Mouse (Mus musculus) liver, embryonic 11.5 days (tissue): ENCODE results near the gene Cdk19. TPM values are rescaled to one million over a fixed set of nuclear protein-coding genes. Genes with fewer than 3 reads are reported as not detected.
"Not testable (repeated sequence)": the region's sequence is repeated elsewhere in the genome, so short reads cannot be mapped to it uniquely, and the experiment has no call there.

Experiments
- ATAC-seq: fragments of 200-750 bp; cut with Nextera tagmentation; replicated peaks from 2 replicates; pipeline ENCODE4 v1.8.0; 2017; ENCODE audit warnings: moderate number of reproducible peaks, mild to moderate bottlenecking, moderate TSS enrichment, moderate library complexity; ENCODE audit not compliant: low FRiP score
- DNase-seq: peaks from one replicate; pipeline ENCODE4 v3.0.0-alpha.2; 2017; ENCODE audit warnings: low spot score
- H3K27ac ChIP-seq: fragments of 300-500 bp; sonication (generic); 2 replicates; pipeline ENCODE4 v1.5.1; 2014; ENCODE audit warnings: mild to moderate bottlenecking, low read depth, low read length, control low read depth
- H3K27me3 ChIP-seq: fragments of 300-500 bp; sonication (generic); replicated peaks from 2 replicates; pipeline ENCODE4 v1.6.1; 2014; ENCODE audit warnings: low read length, mixed read lengths; ENCODE audit not compliant: control insufficient read depth, insufficient read depth
- H3K36me3 ChIP-seq: fragments of 300-500 bp; sonication (generic); 2 replicates; pipeline ENCODE4 v1.6.1; 2014; ENCODE audit warnings: mild to moderate bottlenecking, low read length, moderate library complexity, mixed read lengths; ENCODE audit not compliant: control insufficient read depth, insufficient read depth
- H3K4me1 ChIP-seq: fragments of 300-500 bp; sonication (generic); replicated peaks from 2 replicates; pipeline ENCODE4 v1.6.1; 2014; ENCODE audit warnings: low read length, mixed read lengths; ENCODE audit not compliant: control insufficient read depth, insufficient read depth
- H3K4me2 ChIP-seq: fragments of 300-500 bp; sonication (generic); 2 replicates; pipeline ENCODE4 v1.6.1; 2014; ENCODE audit warnings: mild to moderate bottlenecking, control low read depth, moderate library complexity
- H3K4me3 ChIP-seq: fragments of 300-500 bp; sonication (generic); 2 replicates; pipeline ENCODE4 v1.5.1; 2014; ENCODE audit warnings: low read depth, low read length, control low read depth
- H3K9ac ChIP-seq: fragments of 300-500 bp; sonication (generic); 2 replicates; pipeline ENCODE4 v1.6.1; 2014; ENCODE audit warnings: low read depth, low read length, control low read depth
- H3K9me3 ChIP-seq: fragments of 300-500 bp; sonication (generic); 2 replicates; pipeline ENCODE4 v1.6.1; 2016; ENCODE audit warnings: low read length, inconsistent platforms, mixed read lengths; ENCODE audit not compliant: control insufficient read depth
- WGBS: fragments of 180-500 bp; shearing (Covaris S2); extraction: QIAGEN DNeasy Blood & Tissue Kit; methylation state at CpG from one replicate; pipeline ENCODE4 v1.1.7; 2014; 5-methylcytosine and 5-hydroxymethylcytosine counted together
- polyA plus RNA-seq: library from polyadenylated mRNA; unstranded; fragments of >200 nt; fragmentation: Nextera tagmentation; extraction: Ambion mirVana; gene quantifications from 2 replicates; pipeline ENCODE4 v1.2.1, GENCODE M21; 2014

Gene Cdk19
- polyA plus RNA-seq, 1 experiment from 2014 or later, result 4.6 TPM

DNA sequence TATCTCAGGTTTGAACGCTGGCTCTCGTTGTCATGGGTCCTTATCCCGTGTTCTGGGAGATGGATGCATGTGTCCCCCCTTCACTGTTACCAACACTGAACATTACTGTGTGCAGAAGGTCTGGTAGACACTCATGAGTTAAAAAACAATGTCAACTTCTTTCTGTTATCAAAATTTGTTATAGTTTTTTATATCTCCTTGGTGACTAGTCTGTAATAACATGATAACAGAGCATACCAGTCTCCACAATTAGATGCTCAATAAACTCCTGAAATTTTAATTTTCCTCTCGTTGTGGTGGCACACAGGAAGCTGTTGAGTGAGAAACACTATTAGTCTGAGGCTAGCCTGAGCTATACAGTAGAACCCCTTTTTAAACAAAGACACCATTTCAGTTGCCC is 159.1 kb downstream of the Cdk19 start:
- peaks cover 8% of the 10 kb centered on the region for H3K4me1 ChIP-seq
- WGBS, result 76% methylated on average over 4 of the region's 4 CpGs
- H3K27me3 ChIP-seq, result no peaks in the 10 kb centered on the region
- no peak for DNase-seq
- no peak overlapping the region for H3K4me2 ChIP-seq
- H3K9me3 ChIP-seq, result no peaks in the 10 kb centered on the region
- ATAC-seq, result no peak
- H3K4me3 ChIP-seq, result no peak overlapping the region
- no peaks in the 10 kb centered on the region for H3K36me3 ChIP-seq
- no peak overlapping the region for H3K9ac ChIP-seq
- no peak overlapping the region for H3K27ac ChIP-seq

GRCm38 (mm10) chr10:40499314-40500252 is 160.2 kb downstream of the Cdk19 start:
- no peak overlapping the region for H3K9ac ChIP-seq
- peak overlapping the region; percentile 39 for H3K4me2 ChIP-seq
- H3K4me1 ChIP-seq, result peaks cover 8% of the 10 kb centered on the region
- H3K36me3 ChIP-seq, result no peaks in the 10 kb centered on the region
- no peak overlapping the region for H3K4me3 ChIP-seq
- H3K27ac ChIP-seq, result peak overlapping the region; percentile 77
- ATAC-seq (peak; percentile 65), DNase-seq (peak; percentile 45)
- no peaks in the 10 kb centered on the region for H3K9me3 ChIP-seq
- 42% methylated on average over 18 of the region's 18 CpGs for WGBS
- H3K27me3 ChIP-seq, result no peaks in the 10 kb centered on the region

- DNase-seq, result no peak
- Histone ChIP-seq H3K27ac (no peak overlapping the region), H3K9me3 (no peaks in the 10 kb centered on the region), H3K36me3 (no peaks in the 10 kb centered on the region), H3K4me3 (no peak overlapping the region), H3K9ac (no peak overlapping the region), H3K27me3 (no peaks in the 10 kb centered on the region), H3K4me2 (no peak overlapping the region), H3K4me1 (peaks cover 8% of the 10 kb centered on the region; the same call in 1 of the 2 replicates)
- WGBS, result 71% methylated on average over 7 of the region's 7 CpGs
- no peak for ATAC-seq
Measured at GRCm38 (mm10) chr10:40500723-40501245, 161.4 kb downstream of the Cdk19 start.

DNA sequence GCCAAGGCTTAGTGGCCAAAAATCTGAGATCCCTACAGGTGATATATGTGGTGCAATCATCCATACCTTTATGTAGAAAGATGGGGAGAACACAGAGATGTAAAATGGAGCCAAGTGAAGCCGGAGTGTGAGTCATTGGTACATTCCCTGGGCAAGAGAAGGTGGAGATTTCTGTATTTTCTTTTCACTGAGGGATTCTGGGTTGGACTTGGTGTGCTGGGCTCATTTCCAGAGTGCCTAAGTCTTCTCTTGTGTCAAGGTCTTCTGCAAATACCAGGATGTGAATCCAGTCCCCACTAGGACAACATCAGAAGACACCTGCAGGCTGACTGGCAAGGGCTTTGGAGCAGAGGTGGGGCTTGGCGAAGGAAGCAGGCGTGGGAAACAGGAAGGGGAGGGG is 163.4 kb downstream of the Cdk19 start:
- no peak overlapping the region for H3K4me3 ChIP-seq
- no peaks in the 10 kb centered on the region for H3K36me3 ChIP-seq
- no peak for ATAC-seq
- H3K9ac ChIP-seq, result no peak overlapping the region
- 54% methylated on average over 3 of the region's 3 CpGs for WGBS
- no peak for DNase-seq
- H3K4me1 ChIP-seq, result peaks cover 5% of the 10 kb centered on the region; the same call in 1 of the 2 replicates
- no peak overlapping the region for H3K27ac ChIP-seq
- H3K9me3 ChIP-seq, result no peaks in the 10 kb centered on the region
- no peaks in the 10 kb centered on the region for H3K27me3 ChIP-seq
- H3K4me2 ChIP-seq, result no peak overlapping the region

DNA sequence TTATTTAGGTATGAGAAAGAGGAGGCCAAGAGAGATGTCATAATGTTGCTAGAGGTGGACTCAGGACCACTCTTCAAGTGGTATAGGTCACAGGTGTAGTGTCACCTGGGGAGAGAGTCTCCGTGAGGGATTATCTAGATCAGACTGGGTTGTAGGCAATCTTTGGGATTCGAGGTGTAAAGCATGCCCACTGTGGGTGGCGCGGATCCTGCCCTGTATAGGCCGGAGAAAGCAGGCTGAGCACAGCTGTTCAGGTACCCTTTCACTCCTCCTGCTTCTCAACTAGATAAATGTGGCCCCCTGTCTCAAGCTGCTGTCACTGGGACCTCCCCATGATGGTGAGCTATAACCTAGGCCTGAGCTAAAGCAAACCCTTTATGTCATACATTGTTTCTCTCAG is 171.0 kb downstream of the Cdk19 start:
- no peak overlapping the region for H3K4me3 ChIP-seq
- H3K27ac ChIP-seq, result no peak overlapping the region
- no peaks in the 10 kb centered on the region for H3K36me3 ChIP-seq
- H3K4me2 ChIP-seq, result no peak overlapping the region
- H3K4me1 ChIP-seq, result no peaks in the 10 kb centered on the region
- H3K27me3 ChIP-seq, result no peaks in the 10 kb centered on the region
- H3K9ac ChIP-seq, result no peak overlapping the region
- DNase-seq, result no peak
- no peaks in the 10 kb centered on the region for H3K9me3 ChIP-seq
- WGBS, result 91% methylated on average over 5 of the region's 5 CpGs
- no peak for ATAC-seq

DNA sequence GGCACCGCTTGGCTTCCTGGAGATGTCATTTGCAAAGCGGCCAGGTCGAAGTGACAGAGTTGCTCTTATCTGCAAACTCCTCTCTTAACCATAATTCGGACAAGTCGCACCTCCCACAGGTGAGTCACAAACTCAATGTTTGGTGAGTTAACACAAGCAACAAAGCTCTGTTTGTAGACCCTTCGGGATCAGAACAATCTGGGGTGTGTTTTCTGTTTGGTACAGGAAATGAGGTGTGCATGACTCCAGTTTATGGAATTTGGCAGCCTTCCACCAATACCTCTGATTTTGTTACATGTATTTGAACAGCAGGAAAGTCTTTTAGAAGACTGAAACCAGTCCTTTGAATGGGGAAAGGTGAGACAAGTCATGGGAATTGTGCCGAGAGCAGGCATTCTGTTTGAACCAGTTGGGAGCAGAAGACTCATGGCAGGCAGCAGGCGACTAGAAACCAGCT is 171.9 kb downstream of the Cdk19 start:
- Histone ChIP-seq H3K36me3 (no peaks in the 10 kb centered on the region), H3K27me3 (no peaks in the 10 kb centered on the region), H3K4me3 (no peak overlapping the region), H3K4me1 (no peaks in the 10 kb centered on the region), H3K4me2 (no peak overlapping the region), H3K9ac (no peak overlapping the region), H3K27ac (no peak overlapping the region), H3K9me3 (no peaks in the 10 kb centered on the region)
- 83% methylated on average over 8 of the region's 8 CpGs for WGBS
- DNase-seq (no peak), ATAC-seq (no peak)

DNA sequence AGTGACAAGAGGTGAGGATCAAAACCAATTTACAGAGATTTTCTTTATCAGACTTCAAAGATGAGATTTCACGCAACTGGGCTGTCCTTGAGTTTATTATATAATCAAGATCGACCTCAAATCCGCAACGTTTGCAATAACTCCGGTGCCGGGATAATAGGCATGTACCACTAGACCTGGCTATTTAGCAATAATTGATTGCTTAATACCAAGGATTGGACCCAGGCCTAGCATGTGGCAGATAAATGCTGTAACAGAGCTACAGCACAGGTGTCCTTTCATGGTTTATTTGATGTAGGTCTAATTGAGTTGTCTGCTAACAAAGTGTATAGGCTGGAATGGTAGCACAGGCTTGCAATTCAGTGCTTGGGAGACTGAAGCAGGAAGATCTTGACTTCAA is 172.8 kb downstream of the Cdk19 start:
- no peak overlapping the region for H3K4me2 ChIP-seq
- no peaks in the 10 kb centered on the region for H3K27me3 ChIP-seq
- H3K27ac ChIP-seq, result no peak overlapping the region
- no peaks in the 10 kb centered on the region for H3K4me1 ChIP-seq
- H3K36me3 ChIP-seq, result no peaks in the 10 kb centered on the region
- H3K9ac ChIP-seq, result no peak overlapping the region
- H3K4me3 ChIP-seq, result no peak overlapping the region
- 90% methylated on average over 6 of the region's 6 CpGs for WGBS
- H3K9me3 ChIP-seq, result no peaks in the 10 kb centered on the region
- ATAC-seq (no peak), DNase-seq (no peak)

DNA sequence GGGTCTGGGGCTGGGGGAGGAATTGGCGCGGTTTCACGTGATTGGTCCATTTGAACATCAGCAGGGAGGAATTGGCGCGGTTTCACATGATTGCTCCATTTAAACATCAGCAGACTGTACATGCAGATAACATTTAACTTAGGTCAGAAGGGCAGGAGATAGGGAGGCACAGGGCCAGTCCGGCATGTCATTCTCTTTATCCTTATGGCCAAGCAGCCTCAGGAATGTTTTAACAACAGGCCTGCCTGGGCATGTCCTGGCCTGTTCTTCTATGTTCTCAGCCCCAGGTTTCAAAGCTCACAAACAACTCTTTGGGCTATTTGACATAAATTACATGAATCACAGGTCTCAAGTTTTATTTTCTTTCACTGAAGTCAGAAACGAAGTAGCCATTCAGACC is 173.6 kb downstream of the Cdk19 start:
- not testable (repeated sequence) for H3K4me1 ChIP-seq, H3K4me3 ChIP-seq, H3K4me2 ChIP-seq, DNase-seq, H3K9ac ChIP-seq, ATAC-seq, H3K36me3 ChIP-seq, H3K27ac ChIP-seq, H3K9me3 ChIP-seq, H3K27me3 ChIP-seq
- 90% methylated on average over 7 of the region's 7 CpGs for WGBS
